Mouse (Mus musculus) adrenal gland, adult 18-20 months (tissue): Measurements from ENCODE around the gene Arhgef2. TPM values are rescaled to one million over a fixed set of nuclear protein-coding genes. Genes with fewer than 3 reads are reported as not detected.
"Not testable (repeated sequence)": the region's sequence is repeated elsewhere in the genome, so short reads cannot be mapped to it uniquely, and the experiment has no call there.

ENCODE experiments used
- DNase-seq, 2 experiments: peaks; one replicate each; pipeline ENCODE4 v3.0.0; 2021 to 2022; ENCODE audit warnings: low spot score in 2 of 2
- total RNA-seq, 2 experiments: library from RNA; stranded (reverse); gene quantifications; 1 replicate in 1 of 2; 2 replicates in 1 of 2; pipeline ENCODE4 v1.2.3; 2021

Gene Arhgef2
- total RNA-seq, 2 experiments from 2014 or later = 19.4 to 27.0 TPM

GRCm38 (mm10) chr3:88586640-88587039, 19.1 kb upstream of the Arhgef2 start:
- DNase-seq = no peak

GRCm38 (mm10) chr3:88590246-88590645, 15.5 kb upstream of the Arhgef2 start:
- no peak for DNase-seq

GRCm38 (mm10) chr3:88591044-88591443, 14.7 kb upstream of the Arhgef2 start:
- DNase-seq = no peak

DNA sequence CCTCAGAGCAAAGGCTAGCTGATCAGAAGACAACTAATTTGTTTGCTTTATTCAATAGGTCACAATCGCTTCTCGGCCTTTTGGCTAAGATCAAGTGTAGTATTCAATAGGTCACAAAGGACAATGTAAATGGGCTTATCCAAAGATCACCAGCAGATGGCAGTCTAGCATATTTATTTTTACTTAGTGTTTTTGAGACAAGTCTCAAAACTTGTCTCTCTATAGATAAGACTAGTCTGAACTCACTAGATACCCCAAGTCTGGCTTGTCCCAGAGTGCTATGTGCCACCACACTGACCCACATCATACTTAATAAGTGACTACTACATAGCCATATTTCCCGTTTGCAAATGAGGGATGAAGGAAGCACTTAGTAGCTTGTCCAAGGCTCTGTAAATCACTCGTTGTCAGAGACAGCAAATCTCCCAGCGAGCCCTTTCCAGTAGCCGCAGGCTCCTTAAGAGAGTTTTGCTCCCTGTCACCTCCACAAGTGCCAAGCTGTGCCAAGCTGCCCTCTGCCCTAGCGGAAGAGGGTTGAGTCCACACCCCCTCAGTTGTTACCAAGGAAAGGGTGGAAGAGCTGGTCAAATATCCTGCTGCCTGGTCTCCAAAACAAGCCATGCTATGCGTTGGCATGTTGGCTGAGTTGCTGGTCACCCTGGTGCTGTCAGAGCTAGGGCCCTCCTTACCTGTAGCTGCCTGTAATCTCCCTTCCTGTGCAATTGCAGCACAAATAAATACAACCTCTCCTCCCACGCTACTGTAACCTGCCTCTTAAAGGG, 13.6 kb upstream of the Arhgef2 start:
- peak in 1 of 2 experiments; percentile 35 for DNase-seq

GRCm38 (mm10) chr3:88592942-88593576, 12.7 kb upstream of the Arhgef2 start:
- DNase-seq = no peak

- DNase-seq = no peak
These were observed 11.7 kb upstream of the Arhgef2 start for GRCm38 (mm10) chr3:88593893-88594580.

GRCm38 (mm10) chr3:88596547-88596946, 9.2 kb upstream of the Arhgef2 start:
- not testable (repeated sequence) for DNase-seq

- no peak for DNase-seq
These were observed 3.3 kb upstream of the Arhgef2 start for GRCm38 (mm10) chr3:88602466-88602865.

DNA sequence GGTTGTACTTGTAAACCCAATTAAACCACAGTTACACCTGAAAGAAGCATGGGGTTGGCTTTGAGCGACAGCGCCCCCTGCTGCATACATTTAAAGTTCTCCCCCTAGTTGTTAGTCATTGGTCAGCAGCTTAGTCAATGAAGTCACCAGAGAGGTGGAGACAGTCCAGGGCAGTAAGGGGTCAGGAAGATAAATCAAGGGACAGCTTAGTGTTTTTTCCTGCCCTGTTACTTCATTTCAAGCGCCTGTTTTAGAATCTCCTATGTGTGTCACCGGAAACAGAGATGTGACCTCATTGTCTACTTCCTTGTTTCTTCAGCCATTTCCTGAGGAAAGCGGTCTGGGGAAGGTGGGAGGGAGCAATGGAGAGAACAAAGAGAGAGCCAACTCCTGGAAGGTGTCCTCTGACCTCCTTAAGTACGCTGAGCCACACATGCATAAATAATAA, 2.0 kb upstream of the Arhgef2 start:
- DNase-seq = peak; percentile 75 to 82

DNA sequence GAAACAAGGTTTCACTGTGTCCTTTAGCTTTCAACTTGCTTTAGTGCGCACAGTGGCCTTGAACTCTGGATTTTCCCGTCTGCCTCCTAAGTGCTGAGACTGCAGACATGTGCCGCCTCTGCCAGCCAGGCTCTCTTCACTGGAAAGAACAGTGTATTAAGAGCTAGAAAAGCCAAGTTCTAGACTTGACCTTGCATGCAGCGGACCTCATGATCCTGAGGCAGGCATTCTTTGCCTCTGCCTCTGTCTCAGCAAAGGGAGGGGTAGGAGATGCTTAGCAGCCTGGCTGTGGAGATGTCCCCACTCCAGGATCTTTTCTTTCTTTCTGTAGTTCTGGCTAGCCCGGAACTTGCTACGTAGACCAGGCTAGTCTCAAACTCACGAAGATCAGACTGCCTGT, 903 bp upstream of the Arhgef2 start:
- no peak for DNase-seq

GRCm38 (mm10) chr3:88607065-88607757, 1.4 kb downstream of the Arhgef2 start:
- peak; percentile 85 to 90 for DNase-seq

DNA sequence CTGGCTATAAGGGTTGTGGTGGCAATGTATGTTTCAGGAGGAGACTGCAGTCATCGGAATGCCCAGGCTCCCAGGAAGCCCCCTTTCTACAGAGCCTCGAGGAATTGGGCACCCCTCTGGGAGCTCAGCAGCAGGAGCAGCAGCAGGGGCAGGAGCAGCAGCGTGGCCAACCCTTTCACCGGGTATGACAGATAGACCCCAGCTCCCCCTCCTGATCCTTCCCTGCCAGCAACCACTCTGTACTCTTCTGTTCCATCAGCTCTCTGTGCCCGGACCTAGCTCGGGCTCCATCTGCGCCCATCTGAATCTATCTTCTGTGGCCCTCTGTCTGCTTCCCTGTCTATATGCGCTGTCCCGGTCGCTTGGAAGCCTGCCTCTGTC, 2.0 kb downstream of the Arhgef2 start:
- DNase-seq = no peak

DNA sequence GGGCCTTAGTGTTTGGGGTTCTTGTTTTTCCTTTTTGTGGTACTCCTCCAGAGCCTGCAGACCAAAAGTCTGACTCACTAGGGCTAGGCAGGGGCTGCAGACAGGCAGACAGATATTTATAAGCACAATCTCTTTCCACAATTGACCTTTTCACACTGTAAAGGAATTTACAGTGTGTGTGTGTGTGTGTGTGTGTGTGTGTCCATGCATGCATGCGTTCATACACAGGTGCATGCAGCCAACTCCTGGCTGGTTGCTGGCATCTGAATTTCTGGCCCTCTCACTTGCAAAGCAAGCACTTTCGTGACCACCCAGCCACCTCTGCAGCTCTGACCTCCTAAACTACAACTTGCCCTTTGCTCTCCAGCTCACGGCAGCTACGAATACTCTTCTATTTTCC, 3.3 kb downstream of the Arhgef2 start:
- no peak for DNase-seq

- no peak for DNase-seq
These were observed 8.7 kb downstream of the Arhgef2 start for GRCm38 (mm10) chr3:88614418-88614817.

DNA sequence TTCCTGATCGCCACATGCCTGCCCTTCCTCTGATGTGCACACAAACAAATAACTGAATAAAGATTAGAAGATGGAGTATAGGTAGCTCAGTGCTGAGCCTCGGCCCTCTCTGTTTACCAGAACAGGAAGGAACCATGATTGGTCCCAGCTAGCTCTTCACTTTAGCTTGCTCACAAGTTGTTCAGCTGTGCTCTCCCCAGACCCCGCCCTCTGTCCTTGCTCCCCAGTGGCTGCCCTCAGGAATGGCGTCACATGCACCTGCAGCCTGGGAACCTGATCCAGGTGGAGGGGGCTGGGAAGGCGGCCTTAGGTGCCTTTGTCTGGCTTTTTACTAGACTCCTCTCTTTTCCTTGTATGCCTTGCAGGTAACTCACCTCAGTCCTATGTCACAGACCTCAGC, 9.4 kb downstream of the Arhgef2 start:
- no peak for DNase-seq

- DNase-seq = no peak
These were observed 10.2 kb downstream of the Arhgef2 start for GRCm38 (mm10) chr3:88615902-88616391.

- no peak for DNase-seq
These were observed 11.3 kb downstream of the Arhgef2 start for GRCm38 (mm10) chr3:88616951-88617500.

- DNase-seq = no peak
These were observed 12.5 kb downstream of the Arhgef2 start for GRCm38 (mm10) chr3:88618074-88618871.

- no peak for DNase-seq
These were observed 13.6 kb downstream of the Arhgef2 start for GRCm38 (mm10) chr3:88619113-88620097.
